Mouse (Mus musculus) kidney, embryonic 14.5 days (tissue): ENCODE measurements around the gene Il17rd. TPM values are rescaled to one million over a fixed set of nuclear protein-coding genes. Genes with fewer than 3 reads are reported as not detected.

Experiments used
- ATAC-seq: fragments of 200-750 bp; cut with Nextera tagmentation; 2 replicates; pipeline ENCODE4 v1.8.0; 2017; ENCODE audit warnings: moderate number of reproducible peaks, mild to moderate bottlenecking, moderate TSS enrichment, moderate library complexity; ENCODE audit not compliant: low FRiP score, low TSS enrichment
- H3K27ac ChIP-seq: fragments of 300-500 bp; sonication (generic); 2 replicates; pipeline ENCODE4 v1.5.1; 2014; ENCODE audit warnings: low read depth, mild to moderate bottlenecking, low read length, moderate library complexity, mixed read lengths
- H3K27me3 ChIP-seq: fragments of 300-500 bp; sonication (generic); 2 replicates; pipeline ENCODE4 v1.6.1; 2014; ENCODE audit warnings: mild to moderate bottlenecking, low read length; ENCODE audit not compliant: control insufficient read depth, insufficient read depth
- H3K36me3 ChIP-seq: fragments of 300-500 bp; sonication (generic); 2 replicates; pipeline ENCODE4 v1.6.1; 2014; ENCODE audit warnings: low read length, mixed read lengths; ENCODE audit not compliant: control insufficient read depth, insufficient read depth
- H3K4me1 ChIP-seq: fragments of 300-500 bp; sonication (generic); 2 replicates; pipeline ENCODE4 v1.6.1; 2014; ENCODE audit warnings: low read length, mixed read lengths; ENCODE audit not compliant: control insufficient read depth, insufficient read depth
- H3K4me2 ChIP-seq: fragments of 300-500 bp; sonication (generic); replicated peaks from 2 replicates; pipeline ENCODE4 v1.6.1; 2014; ENCODE audit warnings: low read depth, mild to moderate bottlenecking, low read length
- H3K4me3 ChIP-seq: fragments of 300-500 bp; sonication (generic); 2 replicates; pipeline ENCODE4 v1.5.1; 2014; ENCODE audit warnings: mild to moderate bottlenecking, low read length
- H3K9ac ChIP-seq: fragments of 300-500 bp; sonication (generic); 2 replicates; pipeline ENCODE4 v1.6.1; 2014; ENCODE audit warnings: low read depth, mild to moderate bottlenecking, low read length, moderate library complexity
- H3K9me3 ChIP-seq: fragments of 300-500 bp; sonication (generic); 2 replicates; pipeline ENCODE4 v1.6.1; 2016; ENCODE audit warnings: low read length; ENCODE audit not compliant: control insufficient read depth
- WGBS: fragments of 180-500 bp; shearing (Covaris S2); extraction: QIAGEN DNeasy Blood & Tissue Kit; methylation state at CpG from one replicate; pipeline ENCODE4 v1.1.7; 2014; 5-methylcytosine and 5-hydroxymethylcytosine counted together
- polyA plus RNA-seq: library from polyadenylated mRNA; unstranded; fragments of >200 nt; fragmentation: Nextera tagmentation; extraction: Ambion mirVana; gene quantifications from 2 replicates; pipeline ENCODE4 v1.2.1, GENCODE M21; 2014

Il17rd gene
- polyA plus RNA-seq, 1 experiment from 2014 or later = 9.2 TPM

DNA sequence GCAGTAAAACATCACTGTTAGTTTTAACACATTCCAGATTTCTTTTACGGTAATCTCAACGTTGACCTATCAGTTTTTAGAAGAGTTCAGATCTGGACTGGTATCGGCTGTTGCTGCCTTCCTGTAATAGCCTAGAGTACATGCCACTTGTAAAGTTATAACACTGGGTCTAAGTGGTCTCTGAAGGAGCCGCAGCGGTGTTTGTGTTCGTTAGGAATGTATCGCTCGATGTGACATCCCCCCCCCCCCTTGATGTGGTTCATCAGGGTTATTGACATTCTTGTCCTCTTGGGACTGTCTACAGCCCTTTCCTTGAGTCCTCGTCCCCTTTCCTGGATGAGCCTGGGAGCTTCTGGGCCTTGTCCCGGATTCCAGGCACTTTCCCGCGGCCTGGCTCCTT lies 1.7 kb downstream of the Il17rd start:
- Histone ChIP-seq H3K9me3 (no peaks in the 10 kb centered on the region), H3K36me3 (no peaks in the 10 kb centered on the region), H3K4me1 (peaks cover 42% of the 10 kb centered on the region), H3K4me3 (peak overlapping the region; percentile 96), H3K27me3 (peaks cover 4% of the 10 kb centered on the region), H3K4me2 (peak overlapping the region; percentile 87), H3K27ac (peak overlapping the region; percentile 90; the same call in 1 of the 2 replicates), H3K9ac (peak overlapping the region; percentile 85; the same call in 1 of the 2 replicates)
- ATAC-seq = no peak
- 13% methylated on average over 12 of the region's 12 CpGs for WGBS

DNA sequence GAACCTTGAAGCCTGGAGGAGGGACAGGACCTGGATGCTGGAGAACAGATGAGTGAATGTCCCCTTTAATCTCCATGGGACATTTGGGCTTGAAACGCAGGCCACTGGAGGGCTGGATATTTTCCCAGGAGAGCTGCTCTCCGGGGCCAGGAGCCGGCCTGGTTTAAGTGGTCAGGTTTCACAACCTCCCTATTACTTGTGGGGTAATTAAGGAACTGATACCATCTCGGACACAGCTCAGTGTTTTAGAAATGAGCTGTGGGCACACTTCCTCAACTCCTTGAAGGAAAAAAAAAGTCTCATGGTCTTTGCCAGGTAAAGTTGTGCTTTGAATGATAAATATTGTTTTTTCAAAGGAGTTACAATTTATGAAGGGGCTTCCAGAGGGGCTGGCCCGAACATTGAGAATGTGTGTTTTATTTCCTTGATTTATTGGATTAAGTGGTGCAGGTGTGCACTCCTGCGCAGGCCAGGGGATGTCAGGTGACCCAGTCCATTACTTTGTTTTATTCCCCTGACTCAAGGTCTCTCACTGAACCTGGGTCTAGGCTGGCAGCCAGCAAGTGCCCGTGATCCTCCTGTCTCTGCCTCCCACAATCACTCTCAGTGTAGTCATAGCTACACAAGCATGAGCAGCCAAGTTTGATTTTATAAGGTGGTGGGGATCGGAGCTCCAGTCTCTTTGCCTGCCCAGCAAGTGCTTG lies 3.7 kb downstream of the Il17rd start:
- ATAC-seq = no peak
- H3K4me3 ChIP-seq = no peak overlapping the region
- H3K4me2 ChIP-seq = no peak overlapping the region; the same call in 1 of the 2 replicates

DNA sequence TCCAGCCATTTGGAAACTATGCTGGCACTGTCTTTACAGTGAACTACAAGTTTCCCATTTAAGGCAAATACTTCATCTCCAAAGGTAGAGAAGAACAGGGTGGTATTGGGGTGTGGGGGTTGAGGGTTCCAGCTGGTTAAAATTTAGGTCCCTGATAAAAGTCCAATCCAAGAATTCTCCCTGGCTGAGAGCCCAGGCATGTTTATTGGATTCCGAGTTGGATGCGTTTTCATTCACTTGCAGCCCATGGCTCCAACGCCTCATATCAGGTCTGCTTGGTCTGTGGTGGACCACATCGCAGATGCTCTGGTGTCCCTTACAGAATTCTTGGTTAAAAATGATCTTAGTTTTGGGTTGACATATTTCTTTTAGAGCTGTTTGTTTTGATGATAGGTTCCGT lies 4.7 kb downstream of the Il17rd start:
- no peak for ATAC-seq
- H3K27ac ChIP-seq = peak overlapping the region; percentile 82; the same call in 1 of the 2 replicates
- H3K4me1 ChIP-seq = peaks cover 59% of the 10 kb centered on the region
- no peak overlapping the region for H3K9ac ChIP-seq
- no peak overlapping the region for H3K4me3 ChIP-seq
- 52% methylated on average over 5 of the region's 5 CpGs for WGBS
- H3K36me3 ChIP-seq = no peaks in the 10 kb centered on the region
- no peak overlapping the region for H3K4me2 ChIP-seq
- no peaks in the 10 kb centered on the region for H3K9me3 ChIP-seq
- H3K27me3 ChIP-seq = peaks cover 4% of the 10 kb centered on the region

More for the DNA sequence above, 3.7 kb downstream of the Il17rd start:
- Histone ChIP-seq H3K9ac (no peak overlapping the region), H3K36me3 (no peaks in the 10 kb centered on the region), H3K27me3 (peaks cover 4% of the 10 kb centered on the region), H3K27ac (peak overlapping the region; percentile 82; the same call in 1 of the 2 replicates), H3K9me3 (no peaks in the 10 kb centered on the region), H3K4me1 (peaks cover 51% of the 10 kb centered on the region)
- 19% methylated on average over 8 of the region's 8 CpGs for WGBS

DNA sequence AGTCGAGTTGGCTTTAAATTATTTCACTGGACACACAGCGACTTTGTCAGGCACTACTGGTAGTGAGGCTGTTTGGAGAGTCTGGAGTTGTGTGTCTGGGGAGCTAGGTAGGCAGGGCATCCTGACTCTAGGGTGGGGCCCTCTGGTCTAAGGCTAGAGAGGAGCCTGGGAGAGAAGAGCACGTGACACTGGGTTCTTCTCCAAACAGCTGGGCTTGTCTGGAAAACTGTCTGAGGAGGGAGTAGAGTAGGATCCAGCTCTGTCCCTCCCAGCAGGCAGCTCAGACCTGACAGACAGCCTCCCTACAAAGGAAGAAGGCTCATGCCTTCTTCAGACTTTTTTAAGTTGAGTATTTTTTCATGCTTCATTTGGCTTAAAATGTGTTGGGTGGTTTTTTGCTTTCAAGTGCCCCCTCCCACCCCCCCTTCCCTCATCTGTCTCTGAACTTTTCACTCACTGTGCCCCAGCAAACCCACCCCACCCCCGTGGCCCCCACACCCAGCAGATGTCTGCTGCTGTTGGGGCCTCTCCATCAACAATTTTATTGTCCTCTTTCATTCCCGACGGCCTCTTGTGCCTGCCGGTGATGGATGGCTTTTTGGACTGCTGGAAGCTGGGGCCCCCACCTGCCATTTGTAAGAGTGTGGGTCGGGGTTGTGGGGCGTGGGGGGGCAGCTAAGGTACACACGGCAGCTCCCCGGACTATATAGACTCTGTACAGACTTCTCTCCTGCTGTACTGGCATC lies 5.7 kb downstream of the Il17rd start:
- peaks cover 67% of the 10 kb centered on the region for H3K4me1 ChIP-seq
- H3K27ac ChIP-seq = peak overlapping the region; percentile 82
- peak; percentile 56 for ATAC-seq
- H3K4me2 ChIP-seq = peak overlapping the region; percentile 36
- H3K27me3 ChIP-seq = peaks cover 4% of the 10 kb centered on the region
- H3K4me3 ChIP-seq = no peak overlapping the region
- H3K9me3 ChIP-seq = no peaks in the 10 kb centered on the region
- WGBS = 2% methylated on average over 11 of the region's 11 CpGs
- H3K9ac ChIP-seq = peak overlapping the region; percentile 28; the same call in 1 of the 2 replicates
- no peaks in the 10 kb centered on the region for H3K36me3 ChIP-seq

- H3K27ac ChIP-seq = peak overlapping the region; percentile 82
- peaks cover 4% of the 10 kb centered on the region for H3K27me3 ChIP-seq
- no peak overlapping the region for H3K9ac ChIP-seq
- H3K4me2 ChIP-seq = peak overlapping the region; percentile 36
- H3K36me3 ChIP-seq = no peaks in the 10 kb centered on the region
- H3K9me3 ChIP-seq = no peaks in the 10 kb centered on the region
- H3K4me3 ChIP-seq = no peak overlapping the region
- peaks cover 73% of the 10 kb centered on the region for H3K4me1 ChIP-seq
- ATAC-seq = peak; percentile 83
- 18% methylated on average over 2 of the region's 2 CpGs for WGBS
These were observed 6.2 kb downstream of the Il17rd start for GRCm38 (mm10) chr14:27044967-27045361.

- Histone ChIP-seq H3K27me3 (no peaks in the 10 kb centered on the region), H3K4me2 (0 out of 2 replicates have a peak overlapping the region, but pooled peaks have one; percentile 3), H3K9ac (no peak overlapping the region; the same call in 1 of the 2 replicates), H3K4me1 (peaks cover 82% of the 10 kb centered on the region), H3K27ac (peak overlapping the region; percentile 85), H3K36me3 (no peaks in the 10 kb centered on the region), H3K4me3 (no peak overlapping the region), H3K9me3 (no peaks in the 10 kb centered on the region)
- no peak for ATAC-seq
- WGBS = 27% methylated on average over 8 of the region's 8 CpGs
These were observed 9.7 kb downstream of the Il17rd start for GRCm38 (mm10) chr14:27048231-27048956.

GRCm38 (mm10) chr14:27050043-27050442 lies 11.3 kb downstream of the Il17rd start:
- WGBS = 14% methylated on average over 9 of the region's 9 CpGs
- no peaks in the 10 kb centered on the region for H3K9me3 ChIP-seq
- no peak overlapping the region for H3K9ac ChIP-seq
- peak overlapping the region; percentile 84; the same call in 1 of the 2 replicates for H3K27ac ChIP-seq
- no peaks in the 10 kb centered on the region for H3K27me3 ChIP-seq
- no peaks in the 10 kb centered on the region for H3K36me3 ChIP-seq
- H3K4me1 ChIP-seq = peaks cover 65% of the 10 kb centered on the region
- no peak for ATAC-seq
- H3K4me3 ChIP-seq = no peak overlapping the region
- no peak overlapping the region for H3K4me2 ChIP-seq

GRCm38 (mm10) chr14:27050560-27051510 lies 12.1 kb downstream of the Il17rd start:
- WGBS = 21% methylated on average over 18 of the region's 18 CpGs
- H3K4me2 ChIP-seq = peak overlapping the region; percentile 15

More at GRCm38 (mm10) chr14:27050560-27051510, 12.1 kb downstream of the Il17rd start:
- Histone ChIP-seq H3K27me3 (no peaks in the 10 kb centered on the region), H3K27ac (peak overlapping the region; percentile 84; the same call in 1 of the 2 replicates), H3K4me1 (peaks cover 57% of the 10 kb centered on the region), H3K4me3 (no peak overlapping the region), H3K9ac (peak overlapping the region; percentile 13; the same call in 1 of the 2 replicates), H3K36me3 (no peaks in the 10 kb centered on the region), H3K9me3 (no peaks in the 10 kb centered on the region)
- peak; percentile 41; the same call in 1 of the 2 replicates for ATAC-seq
